Mouse (Mus musculus) central nervous system, embryonic 14 days (tissue): ENCODE measurements around the gene Prdm15. TPM values are rescaled to one million over a fixed set of nuclear protein-coding genes. Genes with fewer than 3 reads are reported as not detected.

Source experiments
- polyA plus RNA-seq: library from polyadenylated mRNA; depleted of rRNA; stranded (reverse); fragments of >200 nt; gene quantifications from 2 replicates; pipeline ENCODE4 v1.2.3, GENCODE M21; 2012; rRNA removed

The Prdm15 gene
- polyA plus RNA-seq, result 21.7 and 23.2 TPM in 2 replicates

DNA sequence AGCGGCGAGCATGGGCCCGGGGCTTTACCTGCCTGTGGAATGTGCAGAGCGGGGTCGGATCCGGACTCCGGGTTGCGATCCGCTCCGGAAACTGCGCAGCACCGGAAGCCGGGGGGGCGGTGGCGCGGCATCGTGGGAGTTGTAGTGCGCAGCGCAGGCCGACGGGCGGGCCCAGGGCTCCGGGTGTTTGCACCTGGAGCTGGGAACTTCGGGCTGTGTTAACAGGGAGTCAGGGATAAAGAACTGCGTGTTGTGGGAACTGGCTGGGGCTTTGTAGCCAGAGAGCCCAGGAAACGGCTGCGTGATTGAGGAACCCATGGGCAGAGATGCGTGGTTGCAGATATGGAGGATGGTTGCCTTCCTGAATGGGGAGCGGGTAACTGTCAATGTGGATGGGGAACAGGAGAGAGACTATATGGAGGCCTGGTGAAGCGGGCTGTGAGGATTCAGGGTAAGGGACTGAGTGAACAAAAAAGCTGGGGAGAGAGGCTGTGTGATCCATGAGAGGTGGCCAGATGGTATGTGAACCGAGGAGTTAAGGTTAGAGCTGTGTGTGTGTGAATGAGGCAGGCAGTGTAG is at the start of gene Prdm15:
Gene Prdm15, minus strand, starts transcription at position 110 of the 579 bp plus-strand sequence.

DNA sequence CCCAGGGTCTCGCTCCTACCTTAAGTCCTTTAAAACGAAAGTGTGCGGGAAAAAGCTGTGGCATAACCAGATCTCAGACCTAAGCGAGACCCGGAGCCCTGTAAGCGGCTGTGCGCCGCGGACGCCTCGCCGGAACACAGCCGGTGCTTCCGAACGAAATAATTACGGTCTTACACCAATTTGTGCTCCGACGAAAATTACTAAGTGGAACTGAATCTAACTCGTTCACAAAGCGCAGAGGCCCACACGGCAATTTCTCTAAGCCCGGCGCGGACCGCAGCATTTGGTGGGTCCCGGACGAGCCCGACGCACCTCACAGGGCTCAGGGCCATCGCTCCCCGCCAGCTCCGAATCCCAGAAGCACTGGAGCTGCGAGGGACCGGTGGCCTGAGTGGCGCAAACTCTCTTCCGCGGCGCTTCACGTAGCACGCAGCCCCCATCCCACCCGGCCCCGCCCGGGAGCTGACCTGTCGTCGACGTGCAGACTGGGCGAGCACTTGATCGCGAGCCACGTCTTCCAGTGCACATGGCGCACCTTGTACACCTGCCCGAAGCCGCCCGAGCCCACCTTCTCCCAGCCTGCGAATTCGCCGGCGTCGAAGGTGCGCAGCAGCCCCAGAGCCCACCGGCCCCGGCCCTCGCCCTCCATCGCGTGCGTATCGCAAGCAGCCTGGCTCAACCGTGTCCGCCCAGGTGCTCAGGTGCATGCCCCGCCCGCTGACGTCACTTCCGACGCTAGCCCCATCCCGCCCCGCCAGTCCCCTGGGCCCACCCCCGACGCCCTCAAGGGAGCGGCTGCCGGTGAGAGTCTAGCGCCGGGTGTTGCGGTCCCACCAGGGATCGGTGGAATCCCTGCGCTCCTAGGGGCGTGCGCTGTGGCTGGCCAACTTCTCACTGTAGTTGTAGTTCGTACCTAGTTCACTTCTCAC is 88.3 kb downstream of the Prdm15 start, which contains the start of gene Ripk4:
Gene Ripk4, minus strand, starts transcription at position 727 of the 929 bp plus-strand sequence.

Other genes starting within 250 kb of the Prdm15 start
- 0.07 and 0.58 TPM in 2 replicates for gene Tmprss2, start 240.7 kb downstream of the Prdm15 start, polyA plus RNA-seq
- 0.48 and 1.4 TPM in 2 replicates for gene Ripk4, start 88.1 kb downstream of the Prdm15 start, polyA plus RNA-seq
- gene C2cd2, start 110.7 kb upstream of the Prdm15 start, polyA plus RNA-seq, result 11.8 and 12.8 TPM in 2 replicates
- 13.3 and 16.1 TPM in 2 replicates for gene Zbtb21, start 110.8 kb upstream of the Prdm15 start, polyA plus RNA-seq
- gene B230307C23Rik, start 145.5 kb upstream of the Prdm15 start, polyA plus RNA-seq, result 12.8 and 14.7 TPM in 2 replicates
- 6.4 and 8.5 TPM in 2 replicates for gene A630089N07Rik, start 230.6 kb upstream of the Prdm15 start, polyA plus RNA-seq